Mouse (Mus musculus) CH12.LX (cell line): Measurements from ENCODE around the gene Bsn. TPM values are rescaled to one million over a fixed set of nuclear protein-coding genes. Genes with fewer than 3 reads are reported as not detected.

ENCODE experiments used
- DNase-seq: peaks from one replicate; pipeline ENCODE4 v3.0.0-alpha.2; 2013; ENCODE audit errors: extremely low read depth
- H3K27ac ChIP-seq: 2 replicates; pipeline ENCODE4 v1.5.1; 2012; ENCODE audit warnings: low read depth, mild to moderate bottlenecking, control low read depth, moderate library complexity; ENCODE audit not compliant: insufficient read depth
- H3K27me3 ChIP-seq: replicated peaks from 2 replicates; pipeline ENCODE3; 2012; ENCODE audit warnings: inconsistent platforms
- H3K36me3 ChIP-seq, 2 experiments: replicated peaks in 1 of 2; 2 replicates each; pipeline versions ENCODE3 to v1.6.1; 2012; ENCODE audit warnings: inconsistent platforms in 1 of 2, low read length in 1 of 2, mild to moderate bottlenecking in 1 of 2, mixed read lengths in 1 of 2, moderate library complexity in 1 of 2; ENCODE audit not compliant: control insufficient read depth in 1 of 2, insufficient read depth in 1 of 2
- H3K4me1 ChIP-seq, 2 experiments: 2 replicates each; pipeline ENCODE4 v1.6.1; 2012; ENCODE audit warnings: inconsistent platforms in 1 of 2, moderate library complexity in 1 of 2; ENCODE audit not compliant: insufficient read depth in 2 of 2, control insufficient read depth in 1 of 2
- H3K4me2 ChIP-seq: 2 replicates; pipeline ENCODE4 v1.6.1; 2012; ENCODE audit warnings: low read depth, mild to moderate bottlenecking, control low read depth; ENCODE audit not compliant: poor library complexity, insufficient read depth, severe bottlenecking
- H3K4me3 ChIP-seq, 3 experiments: fragments of 150-350 bp in 1 of 3; sonication (generic) in 1 of 3; replicated peaks in 1 of 3; 2 replicates each; pipeline versions ENCODE3 to v1.5.1; 2011 to 2012; ENCODE audit warnings: low read depth in 2 of 3, low read length in 2 of 3, mild to moderate bottlenecking in 2 of 3, moderate library complexity in 2 of 3, control low read depth in 1 of 3, improper control_type of control experiment in 1 of 3, inconsistent platforms in 1 of 3, mixed read lengths in 1 of 3; ENCODE audit not compliant: poor library complexity in 1 of 3
- H3K79me2 ChIP-seq: replicated peaks from 2 replicates; pipeline ENCODE4 v1.6.1; 2012; ENCODE audit warnings: mild to moderate bottlenecking, moderate library complexity; ENCODE audit not compliant: control insufficient read depth, poor library complexity, insufficient read depth, severe bottlenecking; ENCODE audit errors: extremely low read depth
- H3K9ac ChIP-seq: 2 replicates; pipeline ENCODE4 v1.6.1; 2012; ENCODE audit warnings: low read depth, mild to moderate bottlenecking, control low read depth, moderate library complexity; ENCODE audit not compliant: insufficient read depth
- H3K9me3 ChIP-seq: replicated peaks from 2 replicates; pipeline ENCODE3; 2012; ENCODE audit warnings: low read length, inconsistent platforms, mixed read lengths
- BHLHE40 ChIP-seq: IDR thresholded peaks from 2 replicates; pipeline ENCODE4 v1.6.1; 2011; ENCODE audit warnings: mild to moderate bottlenecking, low read depth, low read length, improper control_type of control experiment
- CHD2 ChIP-seq: IDR thresholded peaks from 2 replicates; pipeline ENCODE4 v1.6.1; 2011; ENCODE audit warnings: low read length, improper control_type of control experiment
- CTCF ChIP-seq, 2 experiments: IDR thresholded peaks in 1 of 2; conservative IDR thresholded peaks in 1 of 2; 2 replicates each; pipeline ENCODE4 v1.5.1; 2011 to 2012; ENCODE audit warnings: low read depth in 2 of 2, low read length in 2 of 2, improper control_type of control experiment in 1 of 2, inconsistent platforms in 1 of 2, mild to moderate bottlenecking in 1 of 2, moderate library complexity in 1 of 2
- E2F4 ChIP-seq: IDR thresholded peaks from 2 replicates; pipeline ENCODE4 v1.6.1; 2011; ENCODE audit warnings: low read depth, low read length, improper control_type of control experiment; ENCODE audit not compliant: insufficient replicate concordance
- ELF1 ChIP-seq: IDR thresholded peaks from 2 replicates; pipeline ENCODE4 v1.6.1; 2014; ENCODE audit warnings: low read depth, mild to moderate bottlenecking, inconsistent platforms, low read length, improper control_type of control experiment
- GABPA ChIP-seq: IDR thresholded peaks from 2 replicates; pipeline ENCODE4 v1.6.1; 2012; ENCODE audit warnings: low read depth, low read length, improper control_type of control experiment, inconsistent platforms; ENCODE audit not compliant: insufficient replicate concordance
- JUN ChIP-seq: IDR thresholded peaks from 2 replicates; pipeline ENCODE4 v1.6.1; 2011; ENCODE audit warnings: low read depth, mild to moderate bottlenecking, low read length, improper control_type of control experiment, moderate library complexity; ENCODE audit not compliant: insufficient read depth
- KAT2A ChIP-seq: IDR thresholded peaks from 2 replicates; pipeline ENCODE4 v1.6.1; 2012; ENCODE audit warnings: low read length, improper control_type of control experiment, inconsistent platforms; ENCODE audit not compliant: insufficient replicate concordance
- MAFK ChIP-seq: IDR thresholded peaks from 2 replicates; pipeline ENCODE4 v1.6.1; 2011; ENCODE audit warnings: low read length, improper control_type of control experiment; ENCODE audit not compliant: insufficient replicate concordance
- MAX ChIP-seq: IDR thresholded peaks from 2 replicates; pipeline ENCODE4 v1.6.1; 2011; ENCODE audit warnings: low read length, improper control_type of control experiment
- MXI1 ChIP-seq: IDR thresholded peaks from 2 replicates; pipeline ENCODE4 v1.6.1; 2011; ENCODE audit warnings: mild to moderate bottlenecking, low read depth, low read length, improper control_type of control experiment
- MYC ChIP-seq: IDR thresholded peaks from 2 replicates; pipeline ENCODE4 v1.6.1; 2011; ENCODE audit warnings: low read depth, mild to moderate bottlenecking, improper control_type of control experiment, low read length
- SIN3A ChIP-seq: IDR thresholded peaks from 2 replicates; pipeline ENCODE4 v1.6.1; 2012; ENCODE audit warnings: low read length, improper control_type of control experiment, inconsistent platforms
- TBP ChIP-seq: conservative IDR thresholded peaks from 2 replicates; pipeline ENCODE4 v1.6.1; 2011; ENCODE audit warnings: low read depth, low read length, improper control_type of control experiment
- TCF12 ChIP-seq: IDR thresholded peaks from 2 replicates; pipeline ENCODE4 v1.6.1; 2014; ENCODE audit warnings: low read depth, mild to moderate bottlenecking, inconsistent platforms, low read length, improper control_type of control experiment
- UBTF ChIP-seq: IDR thresholded peaks from 2 replicates; pipeline ENCODE4 v1.6.1; 2012; ENCODE audit warnings: low read depth, mild to moderate bottlenecking, inconsistent platforms, low read length, improper control_type of control experiment, moderate library complexity
- USF2 ChIP-seq: conservative IDR thresholded peaks from 2 replicates; pipeline ENCODE4 v1.6.1; 2011; ENCODE audit warnings: low read depth, low read length, improper control_type of control experiment
- ZC3H11A ChIP-seq: IDR thresholded peaks from 2 replicates; pipeline ENCODE4 v1.6.1; 2012; ENCODE audit warnings: low read depth, mild to moderate bottlenecking, inconsistent platforms, low read length, improper control_type of control experiment
- ZKSCAN1 ChIP-seq: IDR thresholded peaks from 2 replicates; pipeline ENCODE4 v1.6.1; 2012; ENCODE audit warnings: low read depth, inconsistent platforms, low read length, improper control_type of control experiment, borderline replicate concordance
- dilution Hi-C: fragments of 300-500 bp; cut with MboI; formaldehyde crosslinking; loops from 2 replicates; pipeline ENCODE4 v1.14.3; 2020; ENCODE audit warnings: low sequenced_read_pairs; ENCODE audit not compliant: extremely low pct_unique_long_range_greater_than_20kb, extremely low pct_ligation_motif_present
- in situ Hi-C: fragments of 300-500 bp; cut with MboI; formaldehyde crosslinking; loops from 3 replicates; pipeline ENCODE4 v1.14.3; 2019; ENCODE audit warnings: low sequenced_read_pairs, low pct_ligation_motif_present, low pct_unique_long_range_greater_than_20kb, mixed read lengths
- polyA plus RNA-seq: library from polyadenylated mRNA; unstranded; fragments of >175 nt; gene quantifications from 2 replicates; pipeline ENCODE4 v1.2.1, GENCODE M21; 2012; ENCODE audit warnings: low read depth; ENCODE audit not compliant: insufficient read length
- total RNA-seq, 2 experiments: library from RNA; depleted of rRNA; stranded (reverse); fragments of 300-350 nt in 1 of 2; fragments of >200 nt in 1 of 2; gene quantifications; 2 replicates each; pipeline ENCODE4 v1.2.3; 2012 to 2014

Gene Bsn
- total and polyA plus RNA-seq, 3 experiments, result 3.6 to 7.8 (median 4.4) TPM

DNA sequence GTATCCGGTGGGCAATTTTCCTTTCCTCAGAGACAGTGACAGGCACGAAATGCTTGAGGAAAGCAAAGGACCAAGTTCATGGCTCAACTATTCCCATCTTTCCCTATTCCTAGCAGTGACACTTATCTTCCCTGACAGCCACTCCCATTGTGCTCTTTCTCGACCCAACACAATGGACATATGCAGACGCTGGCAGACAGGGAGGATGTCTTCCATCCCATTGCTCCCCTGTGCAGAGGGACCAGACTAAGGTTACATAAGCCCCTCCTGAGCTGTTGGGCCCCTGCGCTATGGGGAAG, 747 bp downstream of the Bsn start:
- peaks cover 33% of the 10 kb centered on the region for H3K27me3 ChIP-seq
- TF ChIP-seq TBP (no peak), UBTF (no peak)
- H3K79me2 ChIP-seq, result no peaks in the 10 kb centered on the region
- H3K9ac ChIP-seq, result no peak overlapping the region
- no peak for DNase-seq
- dilution Hi-C loops (no loop called here), in situ Hi-C loops (no loop called here)
- H3K9me3 ChIP-seq, result no peaks in the 10 kb centered on the region
- no peak overlapping the region for H3K4me2 ChIP-seq
- no peaks in the 10 kb centered on the region for H3K36me3 ChIP-seq
- no peak overlapping the region for H3K27ac ChIP-seq
- H3K4me1 ChIP-seq, result peaks cover 16 to 20% of the 10 kb centered on the region in 2 experiments
- no peak overlapping the region for H3K4me3 ChIP-seq

DNA sequence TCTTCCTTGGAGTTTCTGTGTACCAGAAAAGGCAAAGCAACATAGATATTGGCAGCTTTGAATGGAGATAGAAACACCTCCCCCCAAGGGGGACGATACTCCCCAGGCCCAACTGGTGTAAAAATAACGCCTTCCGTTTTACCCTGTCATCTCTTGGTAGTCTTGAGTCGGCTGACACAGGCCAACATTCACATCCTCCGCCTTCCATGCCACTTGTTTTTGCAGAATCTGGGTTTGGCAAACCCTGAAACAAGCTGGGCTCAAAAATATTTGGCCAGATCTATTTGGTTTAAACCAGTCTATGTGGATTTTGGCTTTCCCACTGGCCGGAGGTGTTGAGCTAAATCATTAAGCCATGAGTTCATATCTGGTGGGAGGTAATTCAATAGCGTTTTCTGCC, 1.2 kb downstream of the Bsn start:
- no peak overlapping the region for H3K4me3 ChIP-seq
- H3K79me2 ChIP-seq, result no peaks in the 10 kb centered on the region
- dilution Hi-C loops, result no loop called here
- H3K4me1 ChIP-seq, result peaks cover 16 to 20% of the 10 kb centered on the region in 2 experiments
- H3K27me3 ChIP-seq, result peaks cover 33% of the 10 kb centered on the region
- no peak overlapping the region for H3K27ac ChIP-seq
- DNase-seq, result no peak
- no peaks in the 10 kb centered on the region for H3K36me3 ChIP-seq
- TF ChIP-seq MXI1 (no peak), GABPA (no peak), BHLHE40 (no peak), MAX (no peak), SIN3A (no peak), ZC3H11A (no peak), CHD2 (no peak), ZKSCAN1 (no peak), E2F4 (no peak), MYC (no peak), MAFK (no peak), USF2 (no peak), TCF12 (no peak), JUN (no peak), KAT2A (no peak), ELF1 (no peak), CTCF (conservative IDR thresholded peaks at IDR 0.05 in 1 of 2, IDR thresholded peaks at IDR 0.05 in 1 of 2; ENCODE audit: low read depth in 2 of 2, low read length in 2 of 2) (no peak)
- in situ Hi-C loops, result no loop called here
- H3K9ac ChIP-seq, result no peak overlapping the region
- no peak overlapping the region for H3K4me2 ChIP-seq
- H3K9me3 ChIP-seq, result no peaks in the 10 kb centered on the region
